8 mouse cellular contexts compared by ENCODE assay signal in the genomic region with DNA sequence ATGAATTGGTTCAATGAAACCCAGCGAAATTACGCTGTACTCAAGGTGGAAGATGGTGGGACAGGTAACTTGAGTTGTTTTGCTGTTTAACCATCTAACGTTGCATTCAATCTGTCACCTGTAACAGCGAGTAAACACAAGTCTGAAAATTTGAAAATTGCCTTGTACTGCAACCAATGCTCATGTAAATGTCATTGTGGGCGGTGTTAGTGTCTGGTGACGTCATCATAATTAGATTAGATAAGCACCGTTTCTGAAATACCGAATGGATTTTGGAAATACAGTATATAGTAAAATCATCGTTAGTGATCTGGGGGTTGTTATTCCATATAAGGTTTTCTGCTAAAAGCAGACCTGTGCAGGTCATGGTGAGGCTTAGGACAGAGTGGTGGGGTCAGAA. TPM values are rescaled to one million over a fixed set of nuclear protein-coding genes. Genes with fewer than 3 reads are reported as not detected.
DNase-seq lines count a peak whose midpoint lies in the region; ATAC-seq and TF ChIP-seq lines count a peak whose summit lies in the region.

No protein-coding gene starts in this region.

- ATAC-seq in lung, embryonic 14.5 days (ENCODE audit: insufficient read depth), result no peak

- H3K4me2 ChIP-seq in lung, embryonic 14.5 days, result peak overlapping the region; percentile 82

- H3K9me3 ChIP-seq in lung, embryonic 14.5 days (ENCODE audit: low read depth, low read length), result no peaks in the 10 kb centered on the region
- no peaks in the 10 kb centered on the region for H3K9me3 ChIP-seq in embryonic facial prominence, embryonic 10.5 days
- no peaks in the 10 kb centered on the region for H3K9me3 ChIP-seq in limb, embryonic 10.5 days (replicated peaks)

- no peaks in the 10 kb centered on the region for H3K36me3 ChIP-seq in lung, embryonic 14.5 days (ENCODE audit: insufficient read depth)
- no peaks in the 10 kb centered on the region for H3K36me3 ChIP-seq in embryonic facial prominence, embryonic 10.5 days (replicated peaks)
- no peaks in the 10 kb centered on the region for H3K36me3 ChIP-seq in limb, embryonic 10.5 days
- H3K36me3 ChIP-seq in splenic B cell, adult 2 months (ENCODE audit: control insufficient read depth, insufficient read depth, low read length, poor library complexity, severe bottlenecking), result no peaks in the 10 kb centered on the region

- peaks cover 6% of the 10 kb centered on the region for H3K4me1 ChIP-seq in lung, embryonic 14.5 days (ENCODE audit: insufficient read depth)
- H3K4me1 ChIP-seq in embryonic facial prominence, embryonic 10.5 days, result peaks cover 13% of the 10 kb centered on the region
- H3K4me1 ChIP-seq in limb, embryonic 10.5 days, result peaks cover 17% of the 10 kb centered on the region; the same call in 1 of the 2 replicates

- TF ChIP-seq CTCF in lung, embryonic 14.5 days (IDR thresholded peaks at IDR 0.05; ENCODE audit: low read depth), result no peak

- WGBS in lung, embryonic 14.5 days, result 41% methylated on average over 9 of the region's 9 CpGs
- 53% methylated on average over 9 of the region's 9 CpGs for WGBS in embryonic facial prominence, embryonic 10.5 days
- 57% methylated on average over 9 of the region's 9 CpGs for WGBS in limb, embryonic 10.5 days

- no peak for DNase-seq in lung, embryonic 14.5 days
- DNase-seq in lung, adult 18-20 months, result no peak
- DNase-seq in embryonic facial prominence, embryonic 10.5 days (ENCODE audit: low spot score), result no peak
- DNase-seq in limb, embryonic 10.5 days (ENCODE audit: low spot score), result no peak
- DNase-seq in splenic B cell, adult 2 months (ENCODE audit: low read depth, low spot score), result peak; percentile 23
- no peak for DNase-seq in spleen, postnatal 14 days (ENCODE audit: low spot score in 2 of 2)
- no peak for DNase-seq in cerebellum, adult 9-10 months
- DNase-seq in right cerebral cortex, postnatal 4 days, result no peak

- no peak overlapping the region for H3K27ac ChIP-seq in lung, embryonic 14.5 days (ENCODE audit: low read depth)
- H3K27ac ChIP-seq in embryonic facial prominence, embryonic 10.5 days (replicated peaks), result no peak overlapping the region
- H3K27ac ChIP-seq in limb, embryonic 10.5 days, result no peak overlapping the region

- H3K4me3 ChIP-seq in lung, embryonic 14.5 days (ENCODE audit: low read depth, low read length), result peak overlapping the region; percentile 81
- peak overlapping the region; percentile 78 for H3K4me3 ChIP-seq in embryonic facial prominence, embryonic 10.5 days
- peak overlapping the region; percentile 88 for H3K4me3 ChIP-seq in limb, embryonic 10.5 days

- peak overlapping the region; percentile 68; the same call in 1 of the 2 replicates for H3K9ac ChIP-seq in lung, embryonic 14.5 days

- H3K27me3 ChIP-seq in lung, embryonic 14.5 days (ENCODE audit: insufficient read depth, low read length), result no peaks in the 10 kb centered on the region; the same call in 1 of the 2 replicates
- peaks cover 25% of the 10 kb centered on the region for H3K27me3 ChIP-seq in embryonic facial prominence, embryonic 10.5 days (replicated peaks; ENCODE audit: low read depth, poor library complexity, severe bottlenecking)
- peaks cover 18% of the 10 kb centered on the region for H3K27me3 ChIP-seq in limb, embryonic 10.5 days (ENCODE audit: low read depth, poor library complexity, severe bottlenecking)
- no peaks in the 10 kb centered on the region; the same call in 1 of the 2 replicates for H3K27me3 ChIP-seq in splenic B cell, adult 2 months (ENCODE audit: control insufficient read depth, insufficient read depth, low read length, poor library complexity, severe bottlenecking)

RNA-seq across cellular contexts. Expression of a gene that starts 1.0 kb away (rescaled TPM):
- 45.1 and 47.7 TPM in 2 replicates for polyA plus RNA-seq in lung, embryonic 14.5 days (2014; fragmentation: Nextera tagmentation; extraction: Ambion mirVana)
- 58.1 and 61.8 TPM in 2 replicates for polyA plus RNA-seq in embryonic facial prominence, embryonic 10.5 days (2016; fragmentation: Nextera tagmentation; extraction: Ambion mirVana)
- polyA plus RNA-seq in limb, embryonic 10.5 days (2016; fragmentation: Nextera tagmentation; extraction: Ambion mirVana), result 54.4 and 57.3 TPM in 2 replicates

RNA-seq across cellular contexts. Expression of a gene that starts 32.0 kb away (rescaled TPM):
- 0.07 TPM in 1 of 2 replicates, not detected in the other for polyA plus RNA-seq in lung, embryonic 14.5 days (2014; fragmentation: Nextera tagmentation; extraction: Ambion mirVana)
- 1.9 and 2.4 TPM in 2 replicates for polyA plus RNA-seq in embryonic facial prominence, embryonic 10.5 days (2016; fragmentation: Nextera tagmentation; extraction: Ambion mirVana)
- not detected in 2 replicates for polyA plus RNA-seq in limb, embryonic 10.5 days (2016; fragmentation: Nextera tagmentation; extraction: Ambion mirVana)

RNA-seq across cellular contexts. Expression of a gene that starts 48.4 kb away (rescaled TPM):
- 0.12 TPM in 1 of 2 replicates, not detected in the other for polyA plus RNA-seq in lung, embryonic 14.5 days (2014; fragmentation: Nextera tagmentation; extraction: Ambion mirVana)
- not detected in 2 replicates for polyA plus RNA-seq in embryonic facial prominence, embryonic 10.5 days (2016; fragmentation: Nextera tagmentation; extraction: Ambion mirVana)
- not detected in 2 replicates for polyA plus RNA-seq in limb, embryonic 10.5 days (2016; fragmentation: Nextera tagmentation; extraction: Ambion mirVana)
